Mouse (Mus musculus) central nervous system, embryonic 11.5 days (tissue): Measurements from ENCODE around the gene Lhfpl5. TPM values are rescaled to one million over a fixed set of nuclear protein-coding genes. Genes with fewer than 3 reads are reported as not detected.

Source experiments
- polyA plus RNA-seq: library from polyadenylated mRNA; depleted of rRNA; stranded (reverse); fragments of >200 nt; gene quantifications from 2 replicates; pipeline ENCODE4 v1.2.3, GENCODE M21; 2012; rRNA removed

Lhfpl5 gene
- 0.32 and 1.0 TPM in 2 replicates for polyA plus RNA-seq

DNA sequence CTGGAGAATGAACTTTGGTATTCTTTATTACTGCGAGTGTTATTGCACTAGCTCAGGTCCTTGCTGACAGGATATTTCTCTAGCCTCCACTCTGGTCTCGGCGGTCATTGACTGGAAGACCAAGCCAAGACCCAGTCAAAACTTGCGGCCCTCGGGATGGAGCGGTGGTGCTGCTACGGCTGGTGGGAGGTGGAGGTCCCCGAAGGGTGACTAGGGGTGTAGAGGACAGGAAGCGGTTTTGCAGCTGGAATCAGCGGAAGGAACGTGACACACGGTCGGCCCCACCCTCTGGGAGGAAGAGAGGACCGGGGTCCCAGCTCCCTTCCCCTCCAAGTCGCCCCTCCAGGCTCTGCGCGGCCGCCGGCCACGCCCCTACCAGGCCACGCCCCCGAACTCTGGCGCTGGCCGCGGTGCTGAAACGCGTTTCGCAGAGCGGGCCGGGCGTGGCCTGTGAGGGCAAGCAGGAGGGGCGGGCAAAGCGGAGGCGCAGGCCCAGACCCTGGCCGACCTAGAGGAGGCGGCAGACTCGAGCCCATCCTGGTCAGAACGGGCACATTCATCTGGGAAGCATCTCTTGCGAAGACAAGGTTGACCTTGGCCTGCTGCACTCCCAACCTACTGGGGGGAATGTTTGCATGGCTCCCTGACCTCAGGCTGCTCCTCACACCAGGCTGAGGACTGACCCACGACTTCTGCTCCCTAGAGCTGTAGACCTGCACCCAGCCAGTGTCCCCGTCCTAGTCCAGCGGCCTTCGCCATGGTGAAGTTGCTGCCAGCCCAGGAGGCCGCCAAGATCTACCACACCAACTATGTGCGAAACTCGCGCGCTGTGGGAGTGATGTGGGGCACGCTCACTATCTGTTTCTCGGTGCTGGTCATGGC is at the start of gene Lhfpl5:
Lhfpl5 (plus strand) TSS at position 398 of the 882 bp plus-strand sequence.

DNA sequence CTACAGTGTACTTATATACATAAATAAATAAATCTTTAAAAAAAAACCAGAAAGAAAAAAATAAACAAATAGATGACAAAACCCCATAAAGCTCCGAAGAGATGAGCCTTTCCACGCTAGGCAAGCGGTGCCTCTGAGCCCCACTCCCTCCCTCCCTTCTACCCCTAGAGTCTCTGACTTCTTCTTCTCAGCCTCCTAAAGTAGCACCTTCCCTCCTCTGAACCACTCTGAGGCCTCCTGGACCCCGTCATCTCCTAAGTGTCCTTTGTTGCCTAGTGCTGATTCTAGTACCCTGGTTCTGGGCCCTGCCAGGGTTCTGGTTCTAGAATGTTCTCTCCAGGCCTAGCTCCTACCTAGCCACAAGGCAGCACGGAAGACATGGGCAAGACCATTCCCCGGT is 44.9 kb upstream of the Lhfpl5 start, which contains the start of gene Armc12:
Armc12 (plus strand) TSS at position 301 of the 400 bp plus-strand sequence.

DNA sequence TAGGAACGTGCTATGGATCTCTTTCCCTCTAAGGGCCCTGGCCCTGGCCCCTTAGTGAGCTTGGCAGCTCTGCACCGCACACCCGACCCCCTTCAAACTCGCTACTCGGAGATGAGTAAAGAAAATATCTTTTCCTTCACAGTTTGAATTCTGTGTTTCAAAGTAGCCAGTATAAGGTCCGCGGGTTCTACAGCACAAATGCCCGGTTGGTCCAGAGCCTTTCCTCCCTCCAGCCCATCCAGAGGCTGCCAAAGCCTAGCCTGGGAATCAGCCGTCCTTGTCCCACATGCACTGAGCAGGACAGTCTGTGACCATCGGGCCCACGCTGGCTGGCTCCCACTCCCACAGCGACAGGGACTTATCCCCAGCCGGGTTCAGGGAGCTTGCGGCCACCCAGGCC is 26.3 kb upstream of the Lhfpl5 start, which contains the start of gene Clpsl2:
Clpsl2 (plus strand) TSS at position 301 of the 400 bp plus-strand sequence.

DNA sequence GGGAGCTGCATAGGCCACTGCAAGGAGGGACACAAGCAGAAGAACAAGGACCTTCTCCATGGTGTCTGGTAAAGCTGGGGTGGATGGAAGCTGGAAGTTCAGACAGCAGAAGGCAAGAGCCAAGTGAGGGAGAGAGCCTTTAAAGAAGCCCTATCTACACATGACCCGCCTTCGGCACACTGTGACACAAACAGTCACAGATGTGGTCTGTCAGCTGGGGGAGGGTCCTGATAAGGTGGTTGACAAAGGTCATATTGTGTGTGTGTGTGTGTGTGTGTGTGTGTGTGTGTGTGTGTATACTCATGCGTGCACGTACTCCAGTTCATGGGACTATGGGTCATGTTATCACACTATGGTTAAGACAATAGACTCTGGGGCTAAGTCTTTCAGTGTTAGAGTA is 14.8 kb upstream of the Lhfpl5 start, which contains the start of gene Clps:
Clps (minus strand) TSS at position 169 of the 400 bp plus-strand sequence.

DNA sequence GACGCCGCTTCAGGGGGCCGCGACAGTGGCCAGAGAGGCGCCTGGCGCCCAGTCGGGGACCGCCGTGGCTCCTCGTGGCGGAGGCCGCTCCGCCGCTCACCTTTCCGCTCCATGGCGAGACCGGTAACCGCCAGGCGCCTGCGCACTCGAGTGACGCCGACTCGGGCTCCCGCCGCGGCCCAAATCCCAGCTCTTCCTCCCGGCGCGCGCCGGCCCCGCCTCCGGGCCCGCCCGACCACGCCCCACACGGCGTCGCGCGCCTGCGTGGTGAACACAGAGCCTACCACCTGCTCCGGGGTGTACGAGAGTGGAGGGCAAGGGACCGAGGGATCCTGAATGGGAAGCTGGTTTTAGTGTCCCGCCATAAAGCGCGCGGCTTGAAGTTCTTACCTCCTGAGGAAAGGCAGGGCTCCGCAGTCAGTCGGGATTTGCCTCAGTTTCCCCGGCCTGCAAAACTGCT is 46.9 kb downstream of the Lhfpl5 start, which contains the start of gene Srpk1:
Srpk1 (minus strand) TSS at position 410 of the 460 bp plus-strand sequence.

Other genes with a start within 250 kb of the Lhfpl5 start
- 2,176 and 3,752 TPM in 2 replicates for gene Rpl10a, start 247.2 kb upstream of the Lhfpl5 start, polyA plus RNA-seq
- gene Tead3, start 224.8 kb upstream of the Lhfpl5 start, polyA plus RNA-seq: 28.5 and 46.8 TPM in 2 replicates
- gene Tulp1, start 210.4 kb upstream of the Lhfpl5 start, polyA plus RNA-seq: 4.1 TPM in 2 replicates
- 33.1 and 70.5 TPM in 2 replicates for gene Fkbp5, start 58.1 kb upstream of the Lhfpl5 start, polyA plus RNA-seq
- gene Armc12, start 44.8 kb upstream of the Lhfpl5 start, polyA plus RNA-seq: 0.06 TPM in 1 of 2 replicates, not detected in the other
- gene Clpsl2, start 26.2 kb upstream of the Lhfpl5 start, polyA plus RNA-seq: not detected in 2 replicates
- 0.16 and 0.24 TPM in 2 replicates for gene Clps, start 14.9 kb upstream of the Lhfpl5 start, polyA plus RNA-seq
- gene Srpk1, start 47.1 kb downstream of the Lhfpl5 start, polyA plus RNA-seq: 84.5 and 94.2 TPM in 2 replicates
- gene Slc26a8, start 114.6 kb downstream of the Lhfpl5 start, polyA plus RNA-seq: 1.6 and 1.9 TPM in 2 replicates
- gene Mapk14, start 115.7 kb downstream of the Lhfpl5 start, polyA plus RNA-seq: 56.1 and 75.3 TPM in 2 replicates
- gene AC170998.1, start 150.4 kb downstream of the Lhfpl5 start, polyA plus RNA-seq: 0.64 and 0.91 TPM in 2 replicates
- 1.8 and 3.6 TPM in 2 replicates for gene Mapk13, start 193.7 kb downstream of the Lhfpl5 start, polyA plus RNA-seq
- gene Brpf3, start 225.4 kb downstream of the Lhfpl5 start, polyA plus RNA-seq: 59.1 and 59.8 TPM in 2 replicates